ENCODE assay signal across 9 mouse cellular contexts in genomic region chr17:65784610-65785140, GRCm38 (mm10). TPM values are rescaled to one million over a fixed set of nuclear protein-coding genes. Genes with fewer than 3 reads are reported as not detected.
A peak's percentile ranks its signal among the peaks of the same experiment; 100 is the strongest.
DNase-seq lines count a peak whose midpoint lies in the region; ATAC-seq and TF ChIP-seq lines count a peak whose summit lies in the region.
"Had no signal": no experiment of that assay in that cellular context is flagged by ENCODE, and none has a peak within 500 bp of the region (broad histone marks: within the 10 kb centered on the region; RNA-seq: fewer than 3 reads in every experiment).

No protein-coding gene starts in this region.

- no peak overlapping the region for H3K4me3 ChIP-seq in heart, adult 2 months
- H3K4me3 ChIP-seq in hindbrain, embryonic 10.5 days, result peak overlapping the region; percentile 93

- peak; percentile 18; the same call in 1 of the 2 replicates for ATAC-seq in megakaryocyte-erythroid progenitor cell, adult 5-6 weeks (replicated peaks; ENCODE audit: low FRiP score, low TSS enrichment, poor library complexity, severe bottlenecking)
- ATAC-seq: Patski had no signal

- no peak for TF ChIP-seq CTCF in heart, adult 2 months (IDR thresholded peaks at IDR 0.05)

- no peak for TF ChIP-seq POLR2A in heart, adult 2 months (IDR thresholded peaks at IDR 0.05; ENCODE audit: insufficient read depth, low read depth, low read length)

- H3K79me2 ChIP-seq in heart, adult 2 months (replicated peaks; ENCODE audit: control insufficient read depth, insufficient read depth, low read length), result peaks cover 2% of the 10 kb centered on the region

- 48% methylated on average over 8 of the region's 8 CpGs for WGBS in heart, adult 2 months
- 79% methylated on average over 8 of the region's 8 CpGs for WGBS in hindbrain, embryonic 10.5 days

- DNase-seq in heart, adult 2 months, result no peak
- DNase-seq in heart, adult 9 months (ENCODE audit: low spot score in 2 of 2), result no peak
- peak; percentile 46 for DNase-seq in MN1 (ENCODE audit: low spot score)
- no peak for DNase-seq in hindbrain, embryonic 10.5 days (ENCODE audit: low spot score)
- no peak for DNase-seq in adrenal gland, postnatal 10 days
- DNase-seq in ovary, postnatal 10 days (ENCODE audit: low spot score), result no peak
- DNase-seq in natural killer cell, adult 2 months (ENCODE audit: low spot score in 2 of 2), result no peak

- intact Hi-C loops in heart, adult 2 months (cut with DNase I), result loop anchor here (2.0 kb wide), 2 partner anchors 78 to 172 kb away; partner anchors contain the start of gene Vapa

- H3K27ac ChIP-seq in heart, adult 2 months, result peak overlapping the region; percentile 96; the same call in 1 of the 2 replicates
- H3K27ac ChIP-seq in hindbrain, embryonic 10.5 days, result no peak overlapping the region

- H3K4me1 ChIP-seq in heart, adult 2 months (ENCODE audit: control insufficient read depth, insufficient read depth, low read length), result peaks cover 8% of the 10 kb centered on the region
- peaks cover 34% of the 10 kb centered on the region for H3K4me1 ChIP-seq in hindbrain, embryonic 10.5 days (replicated peaks)

- H3K36me3 ChIP-seq in heart, adult 2 months (ENCODE audit: control insufficient read depth, insufficient read depth, low read length), result peaks cover 2% of the 10 kb centered on the region; the same call in 1 of the 2 replicates
- H3K36me3 ChIP-seq in hindbrain, embryonic 10.5 days, result peaks cover 44% of the 10 kb centered on the region

- no peak for TF ChIP-seq EP300 in heart, adult 2 months (IDR thresholded peaks at IDR 0.05; ENCODE audit: insufficient read depth, low read depth, low read length)

- no peak overlapping the region for H3K9ac ChIP-seq in heart, adult 2 months (ENCODE audit: low read depth, low read length)

- no peaks in the 10 kb centered on the region for H3K27me3 ChIP-seq in heart, adult 2 months (ENCODE audit: control insufficient read depth, insufficient read depth, low read length)
- H3K27me3 ChIP-seq in hindbrain, embryonic 10.5 days (ENCODE audit: insufficient read depth, poor library complexity, severe bottlenecking), result no peaks in the 10 kb centered on the region
- H3K27me3 ChIP-seq: Patski had no signal

- peaks cover 9% of the 10 kb centered on the region; the same call in 1 of the 2 replicates for H3K9me3 ChIP-seq in hindbrain, embryonic 10.5 days

RNA-seq across cellular contexts. Expression of gene Ppp4r1, which starts 2.3 kb away (rescaled TPM):
- total RNA-seq in heart, adult 2 months (2021), result 10 to 100 TPM; 36.9 to 43.3 TPM
- 25.3 and 50.3 TPM in 2 replicates for polyA plus RNA-seq in heart, adult 2 months (2012; rRNA removed)
- 51.0 and 59.6 TPM in 2 replicates for polyA plus RNA-seq in hindbrain, embryonic 10.5 days (2016; fragmentation: Nextera tagmentation; extraction: Ambion mirVana)
- total RNA-seq in megakaryocyte-erythroid progenitor cell, adult 5-6 weeks (2014; fragmentation: Nextera tagmentation), result 43.6 and 60.8 TPM in 2 replicates
- total RNA-seq in megakaryocyte-erythroid progenitor cell, adult 5-6 weeks (2017), result 23.8 and 37.2 TPM in 2 replicates
- total RNA-seq in adrenal gland, postnatal 10 days (2021), result 10 to 100 TPM; 59.5 to 69.7 TPM

RNA-seq across cellular contexts. Expression of gene Rab31, which starts 12.1 kb away (rescaled TPM):
- total RNA-seq in heart, adult 2 months (2021), result 10 to 100 TPM; 12.5 to 16.5 TPM
- 13.0 and 22.2 TPM in 2 replicates for polyA plus RNA-seq in heart, adult 2 months (2012; rRNA removed)
- polyA plus RNA-seq in hindbrain, embryonic 10.5 days (2016; fragmentation: Nextera tagmentation; extraction: Ambion mirVana), result 60.8 and 63.2 TPM in 2 replicates
- total RNA-seq in megakaryocyte-erythroid progenitor cell, adult 5-6 weeks (2014; fragmentation: Nextera tagmentation), result 1.3 and 4.3 TPM in 2 replicates
- 3.4 and 4.4 TPM in 2 replicates for total RNA-seq in megakaryocyte-erythroid progenitor cell, adult 5-6 weeks (2017)
- total RNA-seq in adrenal gland, postnatal 10 days (2021), result 10 to 100 TPM; 32.1 to 32.5 TPM
